Mouse (Mus musculus) lung, embryonic 14.5 days (tissue): ENCODE measurements around the gene Pak7. TPM values are rescaled to one million over a fixed set of nuclear protein-coding genes. Genes with fewer than 3 reads are reported as not detected.

ENCODE experiments used
- ATAC-seq: fragments of 200-750 bp; cut with Nextera tagmentation; 2 replicates; pipeline ENCODE4 v1.8.0; 2017; ENCODE audit warnings: mild to moderate bottlenecking, moderate TSS enrichment, moderate library complexity; ENCODE audit not compliant: insufficient read depth
- DNase-seq: peaks from one replicate; pipeline ENCODE4 v3.0.0-alpha.2; 2015
- H3K27ac ChIP-seq: fragments of 300-500 bp; sonication (generic); 2 replicates; pipeline ENCODE4 v1.5.1; 2014; ENCODE audit warnings: low read depth, mild to moderate bottlenecking, moderate library complexity
- H3K27me3 ChIP-seq: fragments of 300-500 bp; sonication (generic); 2 replicates; pipeline ENCODE4 v1.6.1; 2014; ENCODE audit warnings: low read length, control low read depth; ENCODE audit not compliant: insufficient read depth
- H3K36me3 ChIP-seq: fragments of 300-500 bp; sonication (generic); 2 replicates; pipeline ENCODE4 v1.6.1; 2014; ENCODE audit warnings: control low read depth; ENCODE audit not compliant: insufficient read depth
- H3K4me1 ChIP-seq: fragments of 300-500 bp; sonication (generic); 2 replicates; pipeline ENCODE4 v1.6.1; 2014; ENCODE audit warnings: antibody characterized with exemption, control low read depth; ENCODE audit not compliant: insufficient read depth
- H3K4me2 ChIP-seq: fragments of 300-500 bp; sonication (generic); 2 replicates; pipeline ENCODE4 v1.6.1; 2014; ENCODE audit warnings: mild to moderate bottlenecking
- H3K4me3 ChIP-seq: fragments of 300-500 bp; sonication (generic); 2 replicates; pipeline ENCODE4 v1.5.1; 2014; ENCODE audit warnings: low read depth, low read length
- H3K9ac ChIP-seq: fragments of 300-500 bp; sonication (generic); 2 replicates; pipeline ENCODE4 v1.6.1; 2014
- H3K9me3 ChIP-seq: fragments of 300-500 bp; sonication (generic); 2 replicates; pipeline ENCODE4 v1.6.1; 2016; ENCODE audit warnings: low read depth, low read length, control low read depth
- CTCF ChIP-seq: IDR thresholded peaks from 2 replicates; pipeline ENCODE4 v1.5.1; 2016; ENCODE audit warnings: antibody characterized with exemption, low read depth
- WGBS: fragments of 180-500 bp; shearing (Covaris S2); extraction: QIAGEN DNeasy Blood & Tissue Kit; methylation state at CpG from one replicate; pipeline ENCODE4 v1.1.7; 2014; 5-methylcytosine and 5-hydroxymethylcytosine counted together
- polyA plus RNA-seq: library from polyadenylated mRNA; unstranded; fragments of >200 nt; fragmentation: Nextera tagmentation; extraction: Ambion mirVana; gene quantifications from 2 replicates; pipeline ENCODE4 v1.2.1, GENCODE M21; 2014

Gene Pak7
- polyA plus RNA-seq, 1 experiment from 2014 or later: 0.64 TPM

DNA sequence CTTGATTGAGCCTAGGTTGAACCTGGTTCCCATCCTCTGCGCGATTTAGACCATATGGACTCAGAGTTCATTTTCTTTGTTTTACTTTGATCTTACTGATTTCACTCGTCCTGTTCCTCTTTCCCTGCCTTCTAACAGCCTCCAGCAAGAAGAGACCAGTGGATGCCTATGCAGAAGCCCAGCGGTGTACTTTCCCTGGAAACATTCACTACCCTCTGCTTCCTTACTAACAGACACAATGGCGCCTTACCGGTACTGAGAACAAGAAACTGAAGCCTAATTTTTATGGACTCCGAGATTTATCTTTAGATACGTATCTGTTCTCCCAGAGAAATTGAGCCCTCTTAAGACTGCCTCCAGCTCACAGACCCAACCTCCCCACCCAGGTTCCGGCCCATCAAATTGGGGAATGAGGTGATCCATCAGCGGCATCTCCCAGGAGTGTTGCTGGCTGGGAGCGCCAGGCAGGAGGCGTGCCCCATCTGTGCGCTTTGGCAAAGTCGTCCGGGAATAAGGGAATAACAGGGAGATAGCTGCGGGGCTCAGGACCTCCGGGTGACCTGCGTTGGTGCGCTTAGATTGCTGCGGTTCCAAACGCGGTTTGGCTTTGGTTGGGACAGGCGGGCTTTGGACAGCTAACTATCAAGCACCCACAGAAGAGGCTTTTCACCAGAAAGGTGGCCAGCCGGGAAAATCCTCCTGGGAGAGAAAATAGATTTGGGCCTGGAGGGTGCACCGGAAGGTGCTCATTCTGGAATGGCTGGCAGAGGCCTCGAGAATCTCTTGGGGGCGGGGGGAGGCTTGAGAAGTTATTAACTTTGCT lies 336.8 kb downstream of the Pak7 start:
- no peaks in the 10 kb centered on the region for H3K9me3 ChIP-seq
- no peaks in the 10 kb centered on the region for H3K36me3 ChIP-seq
- no peak overlapping the region for H3K27ac ChIP-seq
- no peak for TF ChIP-seq CTCF
- H3K9ac ChIP-seq: no peak overlapping the region
- peak overlapping the region; percentile 48 for H3K4me2 ChIP-seq
- WGBS: 19% methylated on average over 27 of the region's 27 CpGs
- H3K4me1 ChIP-seq: no peaks in the 10 kb centered on the region
- peaks cover 20% of the 10 kb centered on the region; the same call in 1 of the 2 replicates for H3K27me3 ChIP-seq
- no peak for ATAC-seq
- DNase-seq: peak; percentile 13
- H3K4me3 ChIP-seq: peak overlapping the region; percentile 20; the same call in 1 of the 2 replicates

DNA sequence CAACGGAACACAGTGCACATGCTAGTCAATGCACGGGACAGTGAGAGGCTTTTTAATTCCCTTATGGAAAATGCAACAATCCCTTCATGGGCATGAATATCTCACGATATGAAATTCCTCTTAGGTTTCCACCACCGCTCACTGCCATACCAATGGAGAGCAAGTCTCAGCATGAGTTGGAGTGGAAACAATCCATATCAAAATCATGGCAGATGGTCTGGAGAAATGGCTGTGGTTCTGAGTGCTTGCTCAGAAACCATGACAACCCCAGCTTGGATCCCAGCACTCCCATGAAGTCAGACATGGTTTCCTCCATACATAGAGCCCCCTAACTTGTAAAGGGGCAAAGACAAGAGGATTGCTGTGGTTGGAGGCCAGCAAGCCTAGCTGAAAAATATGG lies 339.3 kb downstream of the Pak7 start:
- H3K36me3 ChIP-seq: no peaks in the 10 kb centered on the region
- DNase-seq (no peak), ATAC-seq (no peak)
- H3K4me1 ChIP-seq: no peaks in the 10 kb centered on the region
- no peak overlapping the region for H3K4me2 ChIP-seq
- no peak for TF ChIP-seq CTCF
- H3K9ac ChIP-seq: no peak overlapping the region
- no peak overlapping the region for H3K27ac ChIP-seq
- WGBS: 90% methylated on average over 4 of the region's 4 CpGs
- peaks cover 16% of the 10 kb centered on the region; the same call in 1 of the 2 replicates for H3K27me3 ChIP-seq
- H3K9me3 ChIP-seq: no peaks in the 10 kb centered on the region
- no peak overlapping the region for H3K4me3 ChIP-seq

Other genes with a start within 250 kb of the Pak7 start
- 0.16 and 0.39 TPM in 2 replicates for gene Ankef1, start 113.9 kb upstream of the Pak7 start, polyA plus RNA-seq